Mouse (Mus musculus): Measurements from ENCODE around the gene Cetn4.

Cetn4 gene

GRCm38 (mm10) chr3:37302685-37303084 lies 9.8 kb downstream of the Cetn4 start:
- DNase-seq (ENCODE audit: low read depth, low spot score) = peak; percentile 87

- DNase-seq (ENCODE audit: low read depth, low spot score) = no peak
Measured at GRCm38 (mm10) chr3:37299470-37299869, 13.0 kb downstream of the Cetn4 start.

DNA sequence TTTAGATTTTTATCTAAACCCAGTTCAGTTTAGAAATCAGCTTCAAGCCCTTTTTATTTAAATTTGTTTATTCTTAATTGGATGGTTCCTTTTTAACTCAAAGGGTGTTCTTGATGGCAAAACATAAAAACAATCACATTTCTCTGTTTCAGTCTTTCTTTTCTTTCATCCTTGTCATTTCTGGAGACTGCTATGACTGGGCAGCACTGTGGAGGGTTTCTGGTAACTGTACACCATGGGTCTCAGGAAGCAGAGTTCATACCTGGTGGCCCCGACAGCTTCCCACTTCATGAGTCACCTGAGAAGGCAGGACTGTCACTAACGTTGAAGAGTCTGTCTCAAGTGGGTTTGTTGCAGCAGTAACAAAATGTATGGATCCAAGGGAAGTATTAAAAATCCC lies 19.9 kb downstream of the Cetn4 start:
- no peak for DNase-seq (ENCODE audit: low read depth, low spot score)

GRCm38 (mm10) chr3:37291929-37292328 lies 20.6 kb downstream of the Cetn4 start:
- no peak for DNase-seq (ENCODE audit: low read depth, low spot score)

DNA sequence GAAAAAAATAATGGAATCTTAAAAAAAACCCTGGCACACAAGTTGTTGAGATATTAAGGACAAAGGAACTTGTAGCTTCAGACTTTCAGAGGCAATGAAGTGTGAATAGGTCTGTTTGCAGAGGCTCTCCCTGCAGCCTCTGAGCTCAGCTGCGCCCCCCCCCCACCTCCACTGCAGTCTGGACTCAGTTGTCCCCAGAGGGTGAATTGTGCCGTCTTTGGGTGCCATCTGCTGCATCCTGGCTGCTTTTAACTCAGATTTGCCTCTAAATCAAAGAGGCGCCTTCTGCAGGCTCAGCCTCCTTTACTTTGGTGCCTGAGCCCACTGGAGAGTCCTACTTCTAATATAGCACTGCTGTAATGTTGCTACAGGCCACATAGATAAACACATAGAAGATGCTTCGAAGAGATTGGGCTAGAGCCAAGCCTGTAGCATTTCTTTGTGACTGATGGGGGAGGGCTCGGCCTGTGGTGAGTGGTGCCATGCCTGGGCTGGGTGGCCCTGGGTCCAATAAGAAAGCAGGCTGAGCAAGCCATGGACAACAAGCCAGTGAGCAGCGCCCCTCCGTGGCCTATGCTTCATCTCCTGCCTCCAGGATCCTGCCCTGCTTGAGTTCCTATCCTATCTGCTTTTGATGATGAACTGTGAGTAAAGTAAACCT lies 21.5 kb downstream of the Cetn4 start:
- DNase-seq (ENCODE audit: low read depth, low spot score) = no peak

- no peak for DNase-seq (ENCODE audit: low read depth, low spot score)
Measured at GRCm38 (mm10) chr3:37289237-37289636, 23.3 kb downstream of the Cetn4 start.

DNA sequence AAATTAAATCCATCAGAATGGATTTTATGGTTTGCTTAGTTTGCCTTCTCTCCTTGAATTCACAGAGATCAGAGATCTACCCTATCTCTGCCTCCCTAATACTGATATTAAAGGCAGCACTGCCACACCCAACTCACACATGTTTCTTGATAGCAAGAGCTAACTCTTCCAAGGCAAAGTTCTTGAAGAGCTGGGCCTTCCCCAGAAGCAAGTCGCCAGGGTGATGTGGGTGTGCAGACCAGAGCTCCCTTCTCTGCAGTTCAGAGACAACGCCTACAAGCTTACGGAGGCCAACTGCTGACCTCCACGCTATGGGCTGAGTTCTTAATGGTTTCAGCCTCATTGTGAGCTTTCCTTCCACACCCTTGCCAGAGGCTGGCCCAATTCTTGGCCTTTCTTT lies 29.3 kb downstream of the Cetn4 start:
- DNase-seq (ENCODE audit: low read depth, low spot score) = peak; percentile 5

- no peak for DNase-seq (ENCODE audit: low read depth, low spot score)
Measured at GRCm38 (mm10) chr3:37282299-37282922, 30.1 kb downstream of the Cetn4 start.

DNA sequence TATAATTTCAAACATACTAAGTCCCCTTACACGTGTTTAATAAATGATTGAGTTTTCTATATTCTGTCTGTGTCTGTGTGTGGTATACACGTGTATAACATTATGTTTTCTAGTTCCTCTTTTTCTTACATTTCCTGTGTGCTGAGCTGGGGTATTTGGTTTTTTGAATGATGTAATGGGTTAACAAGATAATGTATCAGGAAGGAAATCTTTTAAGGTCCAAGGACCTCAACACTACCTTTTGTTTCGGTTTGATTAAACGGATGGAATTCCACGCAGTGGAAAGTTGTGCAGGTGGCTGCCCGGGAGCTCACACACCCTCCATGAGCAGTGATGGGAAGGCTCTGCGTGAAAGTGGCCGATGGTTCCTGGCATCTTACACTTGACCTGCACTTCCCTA lies 31.6 kb downstream of the Cetn4 start:
- no peak for DNase-seq (ENCODE audit: low read depth, low spot score)

DNA sequence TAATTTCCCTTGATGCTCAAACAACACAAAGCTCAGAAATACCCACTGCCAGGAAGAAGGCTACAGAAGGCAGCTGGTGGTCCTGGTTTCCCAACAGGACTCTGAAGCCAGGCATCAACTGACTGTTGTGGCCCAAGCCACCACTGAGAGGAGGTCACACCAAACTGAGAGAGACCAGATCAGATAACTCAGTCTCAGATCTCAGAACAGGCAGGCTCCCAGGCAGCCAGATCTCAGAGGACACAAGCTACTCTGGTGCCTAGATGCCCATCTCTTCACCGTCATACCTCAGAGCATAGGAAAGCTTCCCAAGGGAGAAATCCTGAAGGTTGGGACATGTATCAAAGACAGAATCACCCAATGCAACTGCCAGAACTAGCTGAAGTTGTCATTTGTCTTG lies 32.3 kb downstream of the Cetn4 start:
- no peak for DNase-seq (ENCODE audit: low read depth, low spot score)

GRCm38 (mm10) chr3:37274661-37275060 lies 37.8 kb downstream of the Cetn4 start:
- DNase-seq (ENCODE audit: low read depth, low spot score) = no peak

GRCm38 (mm10) chr3:37273092-37273491 lies 39.4 kb downstream of the Cetn4 start:
- DNase-seq (ENCODE audit: low read depth, low spot score) = no peak

GRCm38 (mm10) chr3:37271209-37271608 lies 41.3 kb downstream of the Cetn4 start:
- peak; percentile 61 for DNase-seq (ENCODE audit: low read depth, low spot score)

DNA sequence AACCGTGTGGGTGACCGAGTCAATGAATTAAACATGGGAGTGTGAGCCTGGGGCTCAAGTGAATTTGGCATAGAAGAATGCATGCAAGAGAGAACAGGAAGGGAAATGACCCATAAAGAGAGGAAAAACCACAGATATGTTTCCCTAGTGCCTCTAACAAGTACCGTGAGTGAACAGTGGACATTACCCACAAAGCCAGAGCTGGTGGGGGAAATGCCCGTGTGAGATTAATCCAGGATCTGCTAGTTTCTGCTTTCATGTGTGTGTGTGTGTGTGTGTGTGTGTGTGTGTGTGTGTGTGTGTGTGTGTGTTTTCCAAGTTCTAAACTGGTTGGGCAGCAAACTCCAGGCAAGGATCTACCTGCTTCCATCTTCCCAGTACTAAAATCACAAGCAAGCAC lies 42.6 kb downstream of the Cetn4 start:
- DNase-seq (ENCODE audit: low read depth, low spot score) = no peak

GRCm38 (mm10) chr3:37268338-37268737 lies 44.2 kb downstream of the Cetn4 start:
- DNase-seq (ENCODE audit: low read depth, low spot score) = no peak

DNA sequence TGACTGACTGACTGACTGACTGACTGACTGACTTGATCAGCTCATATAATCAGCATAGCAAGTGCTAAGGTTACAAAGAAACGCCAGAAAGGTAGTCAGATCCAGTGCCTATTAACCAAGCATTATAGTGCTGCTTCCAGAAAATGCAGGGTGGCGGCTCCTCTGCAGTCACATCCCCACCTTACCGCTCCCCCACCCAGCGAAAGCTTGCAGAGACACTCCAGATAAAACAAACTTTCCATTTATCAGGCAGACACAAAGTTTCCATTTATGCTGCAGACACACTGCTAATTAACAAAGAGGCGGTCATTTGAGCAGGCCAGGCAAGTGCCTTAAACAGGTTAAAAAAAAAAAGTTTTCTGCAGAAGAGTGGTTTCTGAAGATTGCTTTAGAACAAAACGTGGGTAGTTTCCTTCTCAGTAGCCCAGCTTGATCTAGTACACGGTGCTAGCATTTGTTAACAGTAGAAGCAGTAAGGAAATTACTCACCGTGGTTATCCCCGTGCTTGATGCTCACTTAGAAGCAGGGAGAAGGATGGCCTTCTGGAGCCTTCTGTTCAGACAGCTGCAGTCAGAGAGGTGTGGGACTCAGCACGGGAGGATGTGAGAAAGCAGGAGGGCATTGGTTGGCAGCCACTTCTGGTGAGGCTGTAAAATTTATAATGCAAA lies 53.0 kb downstream of the Cetn4 start:
- no peak for DNase-seq (ENCODE audit: low read depth, low spot score)

GRCm38 (mm10) chr3:37257776-37258175 lies 54.7 kb downstream of the Cetn4 start:
- no peak for DNase-seq (ENCODE audit: low read depth, low spot score)
